ENCODE assay signal across 41 mouse cellular contexts in genomic region chr2:35409466-35409865, GRCm38 (mm10). TPM values are rescaled to one million over a fixed set of nuclear protein-coding genes. Genes with fewer than 3 reads are reported as not detected.
"Had no signal": no experiment of that assay in that cellular context is flagged by ENCODE, and none has a peak within 500 bp of the region (broad histone marks: within the 10 kb centered on the region; RNA-seq: fewer than 3 reads in every experiment).

No protein-coding gene starts in this region.

- DNase-seq: forebrain, postnatal 0 days; gastrocnemius, postnatal 14 days; gastrocnemius, postnatal 36 days; heart, adult 2 months; kidney, adult 11 months; kidney, adult 2 months; kidney, adult 9 months; kidney, postnatal 14 days; kidney, postnatal 36 days; layer of hippocampus, adult 9-11 months; layer of hippocampus, postnatal 36 days; left cerebral cortex, postnatal 4 days; liver, embryonic 13.5 days had no signal

- H3K4me3 ChIP-seq: heart, adult 2 months; hindbrain, embryonic 13.5 days; hindbrain, embryonic 15.5 days; kidney, embryonic 15.5 days; limb, embryonic 13.5 days; limb, embryonic 15.5 days; liver, embryonic 13.5 days; liver, embryonic 15.5 days had no signal

- H3K27me3 ChIP-seq: hindbrain, embryonic 13.5 days; hindbrain, embryonic 15.5 days; kidney, embryonic 15.5 days; limb, embryonic 13.5 days; limb, embryonic 15.5 days; liver, embryonic 13.5 days; liver, embryonic 15.5 days had no signal

- H3K9ac ChIP-seq: forebrain, postnatal 0 days; hindbrain, embryonic 13.5 days; hindbrain, embryonic 15.5 days; kidney, embryonic 15.5 days; limb, embryonic 13.5 days; limb, embryonic 15.5 days; liver, embryonic 13.5 days; liver, embryonic 15.5 days had no signal

- H3K4me1 ChIP-seq: hindbrain, embryonic 13.5 days; hindbrain, embryonic 15.5 days; limb, embryonic 13.5 days; limb, embryonic 15.5 days had no signal

- H3K27ac ChIP-seq: heart, adult 2 months; hindbrain, embryonic 13.5 days; hindbrain, embryonic 15.5 days; hindbrain, postnatal 0 days; kidney, embryonic 15.5 days; kidney, postnatal 0 days; limb, embryonic 13.5 days; limb, embryonic 15.5 days; liver, embryonic 13.5 days had no signal

- H3K9me3 ChIP-seq: hindbrain, embryonic 13.5 days; hindbrain, embryonic 15.5 days; kidney, embryonic 15.5 days; limb, embryonic 13.5 days; limb, embryonic 15.5 days; liver, embryonic 13.5 days; liver, embryonic 15.5 days had no signal

- H3K4me2 ChIP-seq: hindbrain, embryonic 13.5 days; hindbrain, embryonic 15.5 days; kidney, embryonic 15.5 days; limb, embryonic 13.5 days; limb, embryonic 15.5 days; liver, embryonic 11.5 days; liver, embryonic 13.5 days; liver, embryonic 15.5 days had no signal

- H3K36me3 ChIP-seq: hindbrain, embryonic 13.5 days; hindbrain, embryonic 15.5 days had no signal

- ATAC-seq: forebrain, postnatal 0 days; hindbrain, postnatal 0 days; intestine, embryonic 16.5 days had no signal

RNA-seq across cellular contexts. Expression of gene 4930402F06Rik, which starts 12.5 kb away (rescaled TPM):
- total RNA-seq: forebrain, postnatal 0 days; gastrocnemius, adult 18-20 months; gastrocnemius, adult 8-10 months; gastrocnemius, postnatal 14 days; gastrocnemius, postnatal 36 days; heart, adult 2 months; heart, postnatal 25 days; hematopoietic stem cell, adult 5-6 weeks; hindbrain, postnatal 0 days; layer of hippocampus, adult 18-20 months; layer of hippocampus, adult 8-10 months; layer of hippocampus, postnatal 14 days; layer of hippocampus, postnatal 36 days; left cerebral cortex, adult 18-20 months; left cerebral cortex, adult 8-10 months; left cerebral cortex, postnatal 10 days; left cerebral cortex, postnatal 25 days; left cerebral cortex, postnatal 4 days had no signal
- polyA plus RNA-seq: forebrain, postnatal 0 days; gonadal fat pad, adult 2 months; heart, adult 2 months; heart, embryonic 14.5 days; heart, postnatal 0 days; hindbrain, embryonic 11.5 days; hindbrain, embryonic 13.5 days; hindbrain, embryonic 15.5 days; hindbrain, postnatal 0 days; intestine, embryonic 14.5 days; intestine, embryonic 16.5 days; kidney, adult 2 months; kidney, embryonic 15.5 days; kidney, postnatal 0 days; large intestine, adult 2 months; limb, embryonic 11.5 days; limb, embryonic 13.5 days; limb, embryonic 15.5 days; liver, embryonic 11.5 days; liver, embryonic 13.5 days; liver, embryonic 15.5 days had no signal

RNA-seq across cellular contexts. Expression of gene 4930568D16Rik, which starts 41.9 kb away (rescaled TPM):
- total RNA-seq: forebrain, postnatal 0 days; gastrocnemius, adult 18-20 months; gastrocnemius, adult 8-10 months; gastrocnemius, postnatal 14 days; gastrocnemius, postnatal 36 days; heart, adult 2 months; heart, postnatal 25 days; hematopoietic stem cell, adult 5-6 weeks; hindbrain, postnatal 0 days; layer of hippocampus, adult 18-20 months; layer of hippocampus, adult 8-10 months; layer of hippocampus, postnatal 14 days; layer of hippocampus, postnatal 36 days; left cerebral cortex, adult 18-20 months; left cerebral cortex, adult 8-10 months; left cerebral cortex, postnatal 10 days; left cerebral cortex, postnatal 25 days; left cerebral cortex, postnatal 4 days had no signal
- polyA plus RNA-seq: forebrain, postnatal 0 days; gonadal fat pad, adult 2 months; heart, adult 2 months; heart, embryonic 14.5 days; heart, postnatal 0 days; hindbrain, embryonic 11.5 days; hindbrain, embryonic 13.5 days; hindbrain, embryonic 15.5 days; hindbrain, postnatal 0 days; intestine, embryonic 14.5 days; intestine, embryonic 16.5 days; kidney, adult 2 months; kidney, embryonic 15.5 days; kidney, postnatal 0 days; large intestine, adult 2 months; limb, embryonic 11.5 days; limb, embryonic 13.5 days; limb, embryonic 15.5 days; liver, embryonic 11.5 days; liver, embryonic 13.5 days; liver, embryonic 15.5 days had no signal
